Mouse (Mus musculus): ENCODE measurements around the gene Fsip1.
"Not testable (repeated sequence)": the region's sequence is repeated elsewhere in the genome, so short reads cannot be mapped to it uniquely, and the experiment has no call there.

Gene Fsip1

GRCm38 (mm10) chr2:118174558-118175383 lies 82.0 kb downstream of the Fsip1 start:
- no peak for DNase-seq

DNA sequence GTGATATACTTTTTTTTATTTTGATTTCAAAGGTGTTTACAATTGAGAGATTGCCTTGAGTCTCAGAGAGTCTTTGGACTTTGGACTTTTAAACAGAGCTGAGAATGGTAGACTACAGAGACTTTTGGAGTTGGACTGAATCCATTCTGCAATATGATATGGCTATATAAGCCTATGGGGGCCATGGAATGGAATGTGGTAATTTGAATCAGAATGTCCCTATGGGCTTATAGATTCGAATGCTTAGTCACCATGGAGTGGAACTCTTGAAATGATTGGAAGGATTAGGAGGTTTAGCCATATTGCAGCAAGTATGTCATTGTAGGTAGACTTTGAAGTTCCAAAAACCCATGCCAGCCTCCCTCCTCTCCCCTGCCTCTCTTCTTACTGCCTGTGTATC lies 88.5 kb downstream of the Fsip1 start:
- DNase-seq = no peak

GRCm38 (mm10) chr2:118167731-118168130 lies 89.0 kb downstream of the Fsip1 start:
- no peak for DNase-seq

DNA sequence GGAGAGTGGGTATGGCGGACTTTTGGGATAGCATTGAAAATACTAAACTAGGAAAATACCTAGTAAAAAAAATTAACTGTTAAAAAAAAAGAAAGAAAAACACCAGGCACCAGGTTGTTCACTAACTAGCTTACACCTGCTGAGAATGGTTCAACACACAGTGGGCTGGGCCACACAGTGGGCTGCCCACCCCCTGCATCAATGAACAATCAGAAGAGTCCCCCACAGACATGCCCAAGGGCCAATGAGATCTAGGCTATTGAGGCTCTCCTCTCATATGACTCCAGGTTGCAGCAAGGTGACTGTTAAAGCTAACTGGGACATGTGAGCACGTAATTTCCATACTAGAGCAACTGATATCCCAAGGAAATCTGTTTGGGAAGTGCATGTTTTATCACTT lies 91.1 kb downstream of the Fsip1 start:
- no peak for DNase-seq

DNA sequence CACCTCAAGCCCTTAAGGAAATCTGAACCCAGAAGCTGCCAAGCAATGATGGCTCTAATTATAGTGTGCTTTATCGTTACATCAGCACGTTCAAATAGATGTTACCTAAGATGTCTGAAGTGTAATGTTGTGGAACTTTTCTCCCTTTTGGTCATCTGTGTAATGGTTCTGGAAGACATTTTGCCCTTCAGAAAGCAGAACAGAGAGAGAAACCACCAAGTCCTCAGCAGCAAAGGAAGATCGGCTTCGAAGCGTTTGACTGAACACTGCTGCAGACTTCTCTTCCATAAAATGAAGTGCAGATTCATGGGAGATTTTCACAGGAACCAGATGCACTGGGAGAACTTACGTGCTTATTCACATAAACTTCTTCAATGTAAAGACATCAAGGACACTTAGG lies 92.6 kb downstream of the Fsip1 start:
- no peak for DNase-seq

DNA sequence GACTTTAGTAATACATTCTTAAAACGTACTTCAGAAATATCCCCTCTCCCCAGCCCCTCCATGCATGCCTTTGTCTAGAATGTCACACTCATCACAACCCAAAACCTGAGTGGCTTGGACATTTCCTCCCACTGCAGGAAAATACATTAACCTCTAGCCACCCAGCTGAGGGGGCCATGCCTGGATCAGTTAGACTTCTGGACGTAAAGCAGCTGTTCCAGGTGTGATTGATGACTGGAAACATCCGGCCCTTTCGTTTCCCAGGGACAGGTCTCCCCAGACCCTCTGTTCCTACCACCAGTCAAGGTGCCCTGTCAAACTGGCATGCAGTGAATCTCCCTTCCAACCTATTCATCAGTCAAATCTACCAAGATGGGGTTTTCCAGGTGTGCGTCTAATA lies 94.3 kb downstream of the Fsip1 start:
- DNase-seq = no peak

DNA sequence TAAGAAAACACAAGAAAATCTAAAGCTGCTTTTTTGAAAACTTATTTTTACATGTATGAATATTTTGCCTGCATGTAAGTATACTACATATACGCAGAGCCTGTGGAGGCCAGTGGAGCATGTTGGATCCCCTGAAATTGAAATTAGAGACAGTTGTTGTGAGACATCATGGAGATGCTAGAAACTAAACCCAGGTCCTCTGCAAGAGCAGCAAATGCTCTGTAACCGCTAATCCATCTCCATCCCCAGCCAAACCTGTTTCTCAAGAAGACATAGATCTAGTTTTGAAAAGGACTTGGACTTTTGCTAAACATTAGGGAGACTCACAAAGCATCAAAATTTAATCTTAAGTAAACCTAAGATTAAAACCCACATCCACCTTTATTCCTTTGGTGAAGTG lies 95.8 kb downstream of the Fsip1 start:
- no peak for DNase-seq

GRCm38 (mm10) chr2:118160547-118160946 lies 96.2 kb downstream of the Fsip1 start:
- DNase-seq = no peak

- DNase-seq = no peak
Measured at GRCm38 (mm10) chr2:118159126-118159525, 97.6 kb downstream of the Fsip1 start.

GRCm38 (mm10) chr2:118158095-118158494 lies 98.7 kb downstream of the Fsip1 start:
- DNase-seq = no peak

DNA sequence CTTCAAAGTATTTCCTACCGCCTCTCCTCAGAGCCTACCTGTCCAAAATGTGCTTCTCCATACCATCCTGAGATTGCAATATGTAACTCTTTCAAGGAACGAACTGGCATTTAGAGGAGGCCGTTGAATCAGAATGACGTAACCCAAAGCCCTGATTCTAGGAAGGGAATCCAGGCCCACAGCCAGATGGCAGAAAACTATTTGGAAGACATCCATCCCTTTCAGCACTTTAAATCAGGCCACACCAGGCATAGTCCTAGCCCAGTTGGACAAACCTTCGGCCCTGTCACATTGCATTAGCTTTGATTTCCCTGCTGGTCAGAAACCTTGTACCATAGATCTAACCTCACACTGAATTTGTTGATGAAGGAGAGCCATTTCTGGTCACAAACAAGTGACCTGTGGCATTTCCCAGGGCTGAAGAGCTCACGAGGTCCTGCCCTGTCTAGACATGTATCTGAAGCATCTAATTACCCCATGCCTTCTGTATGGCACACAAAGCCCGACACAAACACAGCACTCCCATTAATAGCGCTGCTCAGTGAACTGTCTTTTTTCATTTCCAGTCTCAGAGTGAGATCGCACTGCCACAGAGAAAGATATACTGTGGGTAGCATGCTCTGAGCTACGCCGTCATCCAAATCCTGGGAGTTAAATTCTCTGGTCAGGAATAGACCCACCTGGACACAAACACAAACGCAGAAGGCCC lies 106.8 kb downstream of the Fsip1 start:
- no peak for DNase-seq

GRCm38 (mm10) chr2:118148321-118149142 lies 108.2 kb downstream of the Fsip1 start:
- no peak for DNase-seq

GRCm38 (mm10) chr2:118147749-118148148 lies 109.0 kb downstream of the Fsip1 start:
- not testable (repeated sequence) for DNase-seq

DNA sequence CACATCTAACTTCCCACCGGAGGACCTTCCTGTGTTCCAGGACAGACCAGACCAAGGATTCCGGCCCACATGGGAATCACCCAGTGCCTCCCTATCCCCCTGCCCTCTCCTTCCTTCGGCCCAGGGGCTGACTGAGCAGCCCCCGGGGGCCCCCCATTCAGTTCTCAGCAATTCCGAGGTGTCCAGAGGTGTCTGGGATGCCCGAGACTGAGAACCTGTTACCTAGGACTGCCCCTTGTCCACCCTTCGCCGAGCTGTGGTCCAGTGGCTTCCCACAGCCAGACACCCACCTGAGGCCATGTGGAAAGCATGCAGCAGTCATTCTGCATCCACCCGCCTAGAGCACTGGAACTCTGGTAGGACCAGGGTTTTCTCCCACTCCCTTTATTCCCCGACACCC lies 115.1 kb downstream of the Fsip1 start:
- DNase-seq = no peak

GRCm38 (mm10) chr2:118139261-118139660 lies 117.5 kb downstream of the Fsip1 start:
- DNase-seq = no peak

DNA sequence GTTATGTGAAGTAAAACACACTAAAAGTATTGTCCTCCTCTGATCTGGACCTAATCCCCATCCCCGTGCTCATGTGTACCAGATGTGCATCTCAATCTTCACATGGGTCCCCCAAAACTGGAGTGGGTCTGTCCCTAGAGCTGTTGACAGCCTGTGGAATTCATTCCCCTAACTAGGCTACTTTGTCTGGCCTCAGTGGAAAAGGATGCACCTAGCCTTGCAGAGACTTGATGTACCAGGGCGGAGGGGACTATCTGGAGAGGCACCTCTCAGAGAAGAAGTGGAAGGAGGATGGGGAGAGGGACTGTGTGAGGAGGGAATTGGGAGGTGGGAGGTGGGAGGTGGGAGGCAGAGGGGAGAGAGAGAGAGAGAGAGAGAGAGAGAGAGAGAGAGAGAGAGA lies 119.0 kb downstream of the Fsip1 start:
- DNase-seq = no peak

DNA sequence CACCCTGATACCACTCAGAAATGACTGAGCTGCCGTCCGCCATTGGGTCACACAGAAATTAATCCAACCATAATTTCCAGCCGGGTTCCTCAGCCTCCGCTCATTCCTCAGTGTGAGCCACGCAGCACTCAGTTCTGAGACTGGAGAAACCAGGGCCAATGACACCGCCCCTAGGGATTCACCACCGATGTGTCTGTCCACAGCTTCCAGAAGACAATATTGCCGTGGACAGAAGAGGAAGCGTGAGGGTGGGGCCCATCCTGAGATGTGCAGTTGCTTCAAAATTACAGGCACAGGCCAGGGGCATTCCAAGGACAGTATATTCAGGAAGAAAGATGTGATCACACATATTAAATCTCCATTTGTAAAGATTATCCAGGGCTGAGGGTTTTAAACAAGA lies 119.7 kb downstream of the Fsip1 start:
- DNase-seq = no peak

GRCm38 (mm10) chr2:118128313-118128712 lies 128.5 kb downstream of the Fsip1 start:
- no peak for DNase-seq

GRCm38 (mm10) chr2:118127516-118128288 lies 129.1 kb downstream of the Fsip1 start:
- no peak for DNase-seq

GRCm38 (mm10) chr2:118125943-118126470 lies 130.8 kb downstream of the Fsip1 start:
- no peak for DNase-seq

DNA sequence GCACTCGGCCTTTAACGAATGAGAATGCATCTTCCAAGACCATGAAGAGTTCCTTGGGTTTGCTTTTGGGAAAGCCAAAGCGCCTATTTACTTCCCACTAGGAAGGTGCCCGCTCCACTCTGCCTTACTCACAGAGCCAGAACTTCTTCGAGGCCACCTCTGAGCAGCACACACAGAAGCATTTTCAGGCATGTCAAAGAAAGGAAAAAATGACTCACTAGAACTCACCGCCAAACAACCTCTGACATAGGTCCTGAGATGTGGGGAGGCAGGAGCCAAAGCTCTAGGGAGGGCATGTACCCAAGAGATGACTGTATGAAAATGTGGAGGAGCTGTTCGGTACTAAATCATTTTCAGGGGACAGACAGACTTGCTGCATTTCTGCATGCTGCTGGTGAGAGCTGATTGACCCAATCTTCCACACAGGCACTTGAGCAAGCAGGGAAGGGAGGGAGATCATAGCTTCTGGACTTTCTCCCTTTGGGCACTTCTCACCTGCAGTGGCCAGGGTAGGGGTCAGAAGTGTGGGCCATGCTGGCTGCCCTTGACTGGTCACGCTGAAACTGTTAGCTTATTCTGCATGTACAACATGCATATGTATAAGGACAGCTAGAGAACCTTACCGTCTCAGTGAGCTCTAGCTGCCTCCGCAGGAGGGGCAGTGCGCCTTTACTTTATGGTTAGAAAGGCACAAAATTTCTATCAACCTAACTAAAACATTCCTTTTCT lies 131.4 kb downstream of the Fsip1 start:
- no peak for DNase-seq

DNA sequence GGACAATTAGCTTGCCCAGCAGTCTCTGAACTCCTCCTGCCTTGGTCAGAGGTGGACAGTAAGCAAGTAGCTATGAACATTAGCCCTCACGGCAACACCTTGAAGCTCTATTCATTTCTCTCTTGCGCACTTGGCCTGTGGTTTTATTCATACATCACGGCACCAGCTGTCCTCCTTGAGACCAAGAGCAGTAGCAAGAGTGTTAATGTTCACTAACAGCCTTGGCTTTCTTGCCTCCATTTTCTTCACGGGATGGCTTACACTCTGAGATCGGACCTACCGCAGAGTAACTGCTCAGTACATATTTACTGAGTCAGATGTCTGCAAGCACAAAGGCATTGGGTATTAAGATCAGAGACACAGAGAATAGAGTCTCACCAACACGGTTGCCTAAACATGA lies 132.3 kb downstream of the Fsip1 start:
- no peak for DNase-seq
